Mouse (Mus musculus): ENCODE results near the gene Rpl28. TPM values are rescaled to one million over a fixed set of nuclear protein-coding genes. Genes with fewer than 3 reads are reported as not detected.

Rpl28 gene
- total and polyA plus RNA-seq, 3 experiments = 269 to 2,603 (median 526) TPM

DNA sequence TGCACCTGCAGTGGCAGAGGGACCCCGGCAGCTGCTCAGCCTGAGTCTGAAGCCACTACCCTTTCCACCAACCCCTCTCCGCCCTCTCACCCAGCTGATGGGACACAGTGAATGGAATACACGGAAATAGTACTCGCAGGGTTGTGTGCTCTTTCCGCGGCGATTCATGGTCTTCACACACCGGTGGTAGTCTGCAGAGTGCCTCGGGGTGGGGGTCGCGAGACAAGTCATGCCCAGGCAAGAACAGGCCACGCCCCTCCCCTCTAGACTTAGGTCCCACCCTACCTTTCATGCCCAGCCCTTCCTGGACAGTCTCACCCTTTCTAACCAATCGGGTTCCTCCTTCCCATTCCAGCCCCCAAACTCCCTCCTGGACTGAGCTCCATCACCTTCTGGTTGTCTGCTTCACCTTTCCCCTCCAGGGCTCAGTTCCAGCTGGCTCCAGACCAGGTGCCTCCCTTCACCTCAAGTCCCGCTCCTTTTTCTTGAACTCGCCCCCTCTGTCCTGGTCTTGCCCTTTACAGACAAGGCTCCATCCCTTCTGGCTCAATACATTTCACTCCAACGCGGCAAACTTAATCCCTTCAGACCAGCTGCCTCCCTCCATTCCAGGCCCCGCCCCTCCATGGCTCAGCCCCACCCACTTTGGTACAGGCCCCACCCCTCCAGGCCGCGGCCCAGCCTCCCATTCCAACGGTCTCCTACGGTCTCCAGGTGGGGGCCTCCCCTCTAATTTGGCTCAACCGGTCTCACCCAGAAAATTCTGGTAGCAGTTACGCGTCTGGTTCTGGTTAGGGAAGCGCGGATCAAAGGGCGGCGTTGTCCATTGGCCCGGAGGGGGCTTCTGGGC lies 40.5 kb upstream of the Rpl28 start:
- 0 out of 4 replicates have a peak, but pooled peaks cover 0 to 4% of the 10 kb centered on the region in 2 experiments for H3K4me1 ChIP-seq (ENCODE audit: control insufficient read depth in 1 of 2, insufficient read depth in 2 of 2)
- H3K9me3 ChIP-seq (replicated peaks; ENCODE audit: low read length) = no peaks in the 10 kb centered on the region
- H3K27me3 ChIP-seq (replicated peaks) = no peaks in the 10 kb centered on the region
- dilution Hi-C loops (cut with MboI; ENCODE audit: extremely low pct_ligation_motif_present, extremely low pct_unique_long_range_greater_than_20kb, low sequenced_read_pairs) = no loop called here
- H3K27ac ChIP-seq (ENCODE audit: insufficient read depth, low read depth) = no peak overlapping the region
- no peak overlapping the region for H3K4me2 ChIP-seq (ENCODE audit: insufficient read depth, low read depth, poor library complexity, severe bottlenecking)
- H3K79me2 ChIP-seq (replicated peaks; ENCODE audit: control insufficient read depth, extremely low read depth, insufficient read depth, poor library complexity, severe bottlenecking) = no peaks in the 10 kb centered on the region
- H3K4me3 ChIP-seq (replicated peaks in 1 of 3; ENCODE audit: low read depth in 2 of 3, low read length in 2 of 3, poor library complexity in 1 of 3) = no peak overlapping the region
- in situ Hi-C loops (cut with MboI; ENCODE audit: low pct_ligation_motif_present, low pct_unique_long_range_greater_than_20kb, low sequenced_read_pairs) = no loop called here
- H3K9ac ChIP-seq (ENCODE audit: insufficient read depth, low read depth) = no peak overlapping the region
- no peak for TF ChIP-seq MAZ (IDR thresholded peaks at IDR 0.05; ENCODE audit: low read depth, low read length)
- no peak for TF ChIP-seq JUND (conservative IDR thresholded peaks at IDR 0.05; ENCODE audit: low read depth, low read length)
- no peak for TF ChIP-seq USF2 (conservative IDR thresholded peaks at IDR 0.05; ENCODE audit: low read depth, low read length)
- TF ChIP-seq RCOR1 (conservative IDR thresholded peaks at IDR 0.05; ENCODE audit: low read depth, low read length) = no peak
- no peak for TF ChIP-seq SIN3A (IDR thresholded peaks at IDR 0.05; ENCODE audit: low read length)
- TF ChIP-seq CHD2 (IDR thresholded peaks at IDR 0.05; ENCODE audit: low read length) = no peak
- no peak for TF ChIP-seq MXI1 (IDR thresholded peaks at IDR 0.05; ENCODE audit: low read depth, low read length)
- no peak for TF ChIP-seq BHLHE40 (IDR thresholded peaks at IDR 0.05; ENCODE audit: low read depth, low read length)
- TF ChIP-seq POLR2AphosphoS2 (IDR thresholded peaks at IDR 0.05; ENCODE audit: low read depth, low read length) = no peak
- TF ChIP-seq CHD1 (IDR thresholded peaks at IDR 0.05; ENCODE audit: low read depth, low read length) = no peak
- no peak for TF ChIP-seq USF1 (IDR thresholded peaks at IDR 0.05; ENCODE audit: low read depth, low read length)
- no peak for TF ChIP-seq CTCF (conservative IDR thresholded peaks at IDR 0.05 in 1 of 2, IDR thresholded peaks at IDR 0.05 in 1 of 2; ENCODE audit: low read depth in 2 of 2, low read length in 2 of 2)
- TF ChIP-seq NRF1 (IDR thresholded peaks at IDR 0.05; ENCODE audit: low read depth, low read length) = no peak
- no peak for TF ChIP-seq MYC (IDR thresholded peaks at IDR 0.05; ENCODE audit: low read depth, low read length)
- TF ChIP-seq TCF12 (IDR thresholded peaks at IDR 0.05; ENCODE audit: low read depth, low read length) = no peak
- TF ChIP-seq NELFE (IDR thresholded peaks at IDR 0.05; ENCODE audit: low read depth, low read length) = no peak
- no peak for TF ChIP-seq E2F4 (IDR thresholded peaks at IDR 0.05; ENCODE audit: insufficient replicate concordance, low read depth, low read length)
- TF ChIP-seq ZC3H11A (IDR thresholded peaks at IDR 0.05; ENCODE audit: low read depth, low read length) = no peak
- TF ChIP-seq SMC3 (IDR thresholded peaks at IDR 0.05; ENCODE audit: low read depth, low read length) = no peak
- no peak for TF ChIP-seq GABPA (IDR thresholded peaks at IDR 0.05; ENCODE audit: insufficient replicate concordance, low read depth, low read length)
- no peak for DNase-seq (ENCODE audit: extremely low read depth)
- peaks cover 0 to 37% of the 10 kb centered on the region in 2 experiments for H3K36me3 ChIP-seq (replicated peaks in 1 of 2; ENCODE audit: control insufficient read depth in 1 of 2, insufficient read depth in 1 of 2, low read length in 1 of 2)

All from CH12.LX (cell line).